Mouse (Mus musculus) hindbrain, embryonic 11.5 days (tissue): Measurements from ENCODE around the gene Iqsec1. TPM values are rescaled to one million over a fixed set of nuclear protein-coding genes. Genes with fewer than 3 reads are reported as not detected.
A peak's percentile ranks its signal among the peaks of the same experiment; 100 is the strongest.

Experiments used
- ATAC-seq: fragments of 200-750 bp; cut with Nextera tagmentation; 2 replicates; pipeline ENCODE4 v1.8.0; 2017; ENCODE audit warnings: mild to moderate bottlenecking, moderate TSS enrichment, moderate library complexity; ENCODE audit not compliant: low FRiP score
- DNase-seq: peaks from one replicate; pipeline ENCODE4 v3.0.0-alpha.2; 2015; ENCODE audit warnings: low spot score
- H3K27ac ChIP-seq: fragments of 300-500 bp; sonication (generic); 2 replicates; pipeline ENCODE4 v1.5.1; 2014; ENCODE audit warnings: mild to moderate bottlenecking, low read depth, low read length
- H3K27me3 ChIP-seq: fragments of 300-500 bp; sonication (generic); 2 replicates; pipeline ENCODE4 v1.6.1; 2014; ENCODE audit warnings: mild to moderate bottlenecking, low read length, moderate library complexity, mixed read lengths; ENCODE audit not compliant: control insufficient read depth, insufficient read depth
- H3K36me3 ChIP-seq: fragments of 300-500 bp; sonication (generic); 2 replicates; pipeline ENCODE4 v1.6.1; 2014; ENCODE audit warnings: mild to moderate bottlenecking, low read length, moderate library complexity, mixed read lengths; ENCODE audit not compliant: control insufficient read depth, insufficient read depth
- H3K4me1 ChIP-seq: fragments of 300-500 bp; sonication (generic); replicated peaks from 2 replicates; pipeline ENCODE4 v1.6.1; 2014; ENCODE audit warnings: low read length, mixed read lengths; ENCODE audit not compliant: control insufficient read depth, insufficient read depth
- H3K4me2 ChIP-seq: fragments of 300-500 bp; sonication (generic); replicated peaks from 2 replicates; pipeline ENCODE4 v1.6.1; 2014; ENCODE audit warnings: mild to moderate bottlenecking, low read depth, low read length
- H3K4me3 ChIP-seq: fragments of 300-500 bp; sonication (generic); 2 replicates; pipeline ENCODE4 v1.5.1; 2014; ENCODE audit warnings: low read depth, low read length
- H3K9ac ChIP-seq: fragments of 300-500 bp; sonication (generic); 2 replicates; pipeline ENCODE4 v1.6.1; 2014; ENCODE audit warnings: low read depth, low read length
- H3K9me3 ChIP-seq: fragments of 300-500 bp; sonication (generic); 2 replicates; pipeline ENCODE4 v1.6.1; 2016; ENCODE audit warnings: low read length; ENCODE audit not compliant: control insufficient read depth
- WGBS: fragments of 180-500 bp; shearing (Covaris S2); extraction: QIAGEN DNeasy Blood & Tissue Kit; methylation state at CpG from one replicate; pipeline ENCODE4 v1.1.7; 2014; 5-methylcytosine and 5-hydroxymethylcytosine counted together
- polyA plus RNA-seq: library from polyadenylated mRNA; unstranded; fragments of >200 nt; fragmentation: Nextera tagmentation; extraction: Ambion mirVana; gene quantifications from 2 replicates; pipeline ENCODE4 v1.2.1, GENCODE M21; 2014

Gene Iqsec1
- polyA plus RNA-seq = 18.5 and 22.4 TPM in 2 replicates

DNA sequence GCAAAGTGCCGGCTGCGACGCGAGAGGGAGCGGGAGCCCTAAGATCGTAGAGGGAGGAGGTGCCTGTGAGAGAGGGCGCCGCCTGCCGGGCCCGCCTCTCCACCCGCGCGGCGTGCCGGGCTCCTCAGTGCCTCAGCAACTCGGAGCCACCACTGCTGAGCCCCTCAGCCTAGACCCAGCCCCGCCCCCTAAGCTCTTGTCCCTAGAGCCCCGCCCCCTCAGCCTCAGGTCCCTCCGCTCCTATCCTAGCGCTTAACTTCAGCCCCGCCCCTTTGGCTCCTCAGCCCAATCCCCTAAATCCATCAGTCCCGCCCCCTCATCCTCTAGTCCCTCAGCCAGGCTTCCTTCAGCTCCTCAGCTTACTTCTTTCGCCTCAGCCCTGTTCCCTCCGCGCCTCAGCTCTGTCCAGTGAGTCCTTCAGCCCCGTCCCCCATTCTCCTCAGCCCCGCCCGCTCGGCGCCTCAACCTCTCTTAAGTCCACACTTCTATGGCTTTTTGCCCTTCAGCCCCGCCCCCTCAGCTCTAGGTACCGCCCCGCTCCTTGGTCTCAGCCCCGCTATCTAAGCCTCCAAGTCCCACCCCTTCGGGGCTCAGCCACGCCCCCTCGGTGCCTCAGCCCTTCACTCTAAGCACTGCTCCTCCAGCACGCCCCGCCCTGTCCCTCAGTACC lies at the start of gene Iqsec1:
Gene Iqsec1 (minus strand): TSS at position 38 of the 670 bp plus-strand sequence.
- WGBS = 1% methylated on average over 27 of the region's 39 CpGs
- H3K4me1 ChIP-seq = peaks cover 6% of the 10 kb centered on the region; the same call in 1 of the 2 replicates
- peak; percentile 98 for DNase-seq
- H3K4me2 ChIP-seq = peak within 1 kb of the TSS; percentile 100
- peaks cover 4% of the 10 kb centered on the region for H3K27me3 ChIP-seq
- no peaks in the 10 kb centered on the region for H3K9me3 ChIP-seq
- peak within 1 kb of the TSS; percentile 74 for H3K9ac ChIP-seq
- ATAC-seq = peak; percentile 96
- peak within 1 kb of the TSS; percentile 56; the same call in 1 of the 2 replicates for H3K27ac ChIP-seq
- no peaks in the 10 kb centered on the region for H3K36me3 ChIP-seq
- H3K4me3 ChIP-seq = peak within 1 kb of the TSS; percentile 70

GRCm38 (mm10) chr6:91028256-91028655 lies 39.8 kb upstream of the Iqsec1 start:
- no peak for ATAC-seq
- Histone ChIP-seq H3K36me3 (no peaks in the 10 kb centered on the region), H3K4me2 (no peak overlapping the region), H3K27ac (no peak overlapping the region), H3K4me3 (no peak overlapping the region), H3K27me3 (no peaks in the 10 kb centered on the region), H3K9ac (no peak overlapping the region), H3K9me3 (no peaks in the 10 kb centered on the region), H3K4me1 (no peaks in the 10 kb centered on the region)
- DNase-seq = no peak
- 87% methylated on average over 5 of the region's 5 CpGs for WGBS

DNA sequence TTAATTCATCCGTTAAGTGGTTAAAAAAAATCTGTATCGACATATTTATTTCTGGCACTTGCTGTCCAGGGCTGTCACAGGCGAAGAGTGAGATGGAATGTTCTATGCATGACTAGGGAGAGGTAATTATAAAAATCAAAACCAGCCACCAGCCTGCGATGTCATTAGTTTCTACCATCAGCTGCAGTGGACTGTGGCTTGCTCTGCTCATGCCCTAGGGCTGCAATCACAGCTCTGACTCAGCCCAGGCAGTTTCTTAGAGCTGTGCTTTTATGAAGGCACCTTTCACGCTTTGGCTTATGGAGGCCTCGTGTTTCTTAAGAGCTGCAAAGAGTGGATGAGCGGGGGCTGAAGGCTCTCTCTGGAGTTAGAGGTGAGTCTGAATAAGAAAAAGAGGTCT lies 32.3 kb upstream of the Iqsec1 start:
- 77% methylated on average over 7 of the region's 7 CpGs for WGBS
- no peaks in the 10 kb centered on the region for H3K36me3 ChIP-seq
- no peak overlapping the region for H3K4me2 ChIP-seq
- H3K27me3 ChIP-seq = no peaks in the 10 kb centered on the region
- H3K9ac ChIP-seq = no peak overlapping the region
- H3K4me3 ChIP-seq = no peak overlapping the region
- H3K4me1 ChIP-seq = no peaks in the 10 kb centered on the region
- DNase-seq = no peak
- no peaks in the 10 kb centered on the region for H3K9me3 ChIP-seq
- ATAC-seq = no peak; the same call in 1 of the 2 replicates
- peak overlapping the region; percentile 33; the same call in 1 of the 2 replicates for H3K27ac ChIP-seq

DNA sequence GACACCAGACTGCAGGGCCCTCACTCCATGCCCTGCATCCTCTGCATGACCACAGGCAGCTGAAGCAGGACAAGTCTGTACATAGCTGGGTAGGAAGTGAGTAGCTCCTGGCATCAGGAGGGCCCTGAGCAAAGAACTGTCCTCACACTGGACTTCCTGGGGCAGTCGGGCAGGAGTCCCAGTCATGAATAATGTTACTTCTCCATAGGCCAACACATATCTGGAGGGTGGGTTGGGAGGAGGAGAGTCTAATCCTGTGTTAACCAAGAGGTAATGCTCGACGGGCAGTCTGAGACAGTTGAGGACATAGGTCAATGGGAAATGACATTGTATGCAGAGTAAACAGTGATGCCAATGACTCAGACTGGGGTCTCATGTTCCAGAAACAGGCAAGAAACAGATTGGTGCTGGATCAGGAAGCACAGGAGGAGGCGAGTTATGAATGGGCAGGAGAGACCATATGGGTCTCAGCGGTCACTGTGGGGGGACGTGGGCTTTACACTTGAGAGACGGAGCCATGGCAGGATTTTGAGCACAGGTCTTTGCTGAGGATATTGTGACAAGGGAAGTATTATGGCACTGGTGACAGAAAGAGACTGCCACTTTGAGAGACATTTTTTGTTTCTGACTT lies 28.2 kb upstream of the Iqsec1 start:
- H3K4me2 ChIP-seq = no peak overlapping the region
- H3K27me3 ChIP-seq = no peaks in the 10 kb centered on the region
- no peak overlapping the region for H3K4me3 ChIP-seq
- 86% methylated on average over 7 of the region's 7 CpGs for WGBS
- ATAC-seq (no peak), DNase-seq (no peak)
- H3K4me1 ChIP-seq = no peaks in the 10 kb centered on the region; the same call in 1 of the 2 replicates
- H3K27ac ChIP-seq = no peak overlapping the region
- H3K36me3 ChIP-seq = no peaks in the 10 kb centered on the region
- H3K9me3 ChIP-seq = no peaks in the 10 kb centered on the region
- no peak overlapping the region for H3K9ac ChIP-seq

DNA sequence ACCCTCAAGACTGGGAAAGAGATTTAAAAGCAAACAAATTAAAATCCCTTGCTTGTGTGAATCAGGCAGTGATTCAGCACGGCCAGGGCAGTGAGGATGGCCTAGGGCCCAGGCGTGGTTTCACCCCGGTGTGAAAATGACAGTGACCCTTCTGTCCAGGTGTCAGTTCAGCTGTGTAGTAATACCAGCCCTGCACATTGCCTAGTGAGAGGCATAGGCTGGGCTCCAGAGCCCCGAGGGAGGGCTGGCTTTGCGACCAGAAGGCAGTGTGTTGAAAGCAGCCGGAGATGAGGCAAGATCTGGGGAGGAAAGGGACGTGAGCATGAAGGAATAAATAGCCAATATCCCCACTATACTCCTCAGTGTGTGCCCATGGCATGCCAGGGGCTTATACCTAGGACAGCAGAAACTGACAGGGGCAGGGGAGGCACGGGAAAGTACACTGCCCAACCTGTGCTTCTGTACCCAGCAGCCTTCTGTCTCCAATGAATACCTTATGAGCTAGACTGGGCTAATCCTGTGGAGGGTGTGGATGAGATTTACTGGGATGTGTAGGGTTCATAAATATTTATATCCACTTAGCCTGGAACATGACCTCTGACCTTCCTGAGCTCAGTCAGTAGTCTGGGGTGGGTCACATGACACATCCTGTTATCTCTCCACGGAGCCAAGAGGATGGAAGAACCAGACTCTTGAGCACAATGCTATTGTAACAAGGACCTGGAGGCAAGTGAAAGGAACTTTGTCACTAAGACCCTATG lies 25.9 kb upstream of the Iqsec1 start:
- no peak overlapping the region for H3K4me2 ChIP-seq
- H3K9me3 ChIP-seq = no peaks in the 10 kb centered on the region
- DNase-seq (peak; percentile 24), ATAC-seq (peak; percentile 73)
- no peaks in the 10 kb centered on the region; the same call in 1 of the 2 replicates for H3K4me1 ChIP-seq
- H3K9ac ChIP-seq = no peak overlapping the region
- H3K36me3 ChIP-seq = no peaks in the 10 kb centered on the region
- no peaks in the 10 kb centered on the region for H3K27me3 ChIP-seq
- 0 out of 2 replicates have a peak overlapping the region, but pooled peaks have one; percentile 1 for H3K27ac ChIP-seq
- WGBS = 56% methylated on average over 9 of the region's 9 CpGs
- H3K4me3 ChIP-seq = no peak overlapping the region

DNA sequence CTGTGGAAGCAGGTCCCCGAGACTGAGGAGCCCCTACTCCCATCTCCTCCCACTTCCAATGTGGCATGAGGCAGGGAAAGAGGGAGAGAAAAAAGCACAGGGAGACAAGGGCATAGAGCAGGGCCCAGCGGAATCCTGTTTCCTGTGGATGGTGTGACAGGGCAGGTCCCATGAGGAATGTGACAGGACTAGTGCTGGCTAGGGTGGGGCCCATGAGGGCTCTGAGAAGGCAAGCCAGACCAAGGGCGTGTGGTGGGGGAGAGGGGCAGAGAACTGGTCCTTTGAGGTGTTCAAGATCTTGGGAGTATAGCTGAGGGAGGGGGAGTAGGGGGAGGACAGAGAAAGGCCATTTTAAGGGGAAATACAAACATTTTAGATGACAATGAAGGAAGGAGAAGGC lies 24.0 kb upstream of the Iqsec1 start:
- H3K9ac ChIP-seq = no peak overlapping the region
- H3K27me3 ChIP-seq = no peaks in the 10 kb centered on the region
- ATAC-seq (no peak), DNase-seq (no peak)
- no peak overlapping the region for H3K4me2 ChIP-seq
- H3K27ac ChIP-seq = no peak overlapping the region
- 68% methylated on average over 3 of the region's 3 CpGs for WGBS
- no peak overlapping the region for H3K4me3 ChIP-seq
- H3K4me1 ChIP-seq = no peaks in the 10 kb centered on the region; the same call in 1 of the 2 replicates
- no peaks in the 10 kb centered on the region for H3K36me3 ChIP-seq
- H3K9me3 ChIP-seq = no peaks in the 10 kb centered on the region

- Histone ChIP-seq H3K27me3 (no peaks in the 10 kb centered on the region), H3K4me2 (no peak overlapping the region), H3K36me3 (no peaks in the 10 kb centered on the region), H3K4me3 (no peak overlapping the region), H3K27ac (no peak overlapping the region), H3K9me3 (no peaks in the 10 kb centered on the region), H3K9ac (no peak overlapping the region), H3K4me1 (no peaks in the 10 kb centered on the region; the same call in 1 of the 2 replicates)
- ATAC-seq (no peak), DNase-seq (no peak)
- 73% methylated on average over 4 of the region's 4 CpGs for WGBS
These were observed 23.1 kb upstream of the Iqsec1 start for GRCm38 (mm10) chr6:91011568-91011967.

- H3K27me3 ChIP-seq = no peaks in the 10 kb centered on the region
- H3K9me3 ChIP-seq = no peaks in the 10 kb centered on the region
- H3K4me2 ChIP-seq = no peak overlapping the region
- H3K4me1 ChIP-seq = no peaks in the 10 kb centered on the region
- DNase-seq (no peak), ATAC-seq (no peak)
- no peak overlapping the region for H3K27ac ChIP-seq
- no peaks in the 10 kb centered on the region for H3K36me3 ChIP-seq
- 94% methylated on average over 3 of the region's 3 CpGs for WGBS
- no peak overlapping the region for H3K9ac ChIP-seq
- H3K4me3 ChIP-seq = no peak overlapping the region
These were observed 19.9 kb upstream of the Iqsec1 start for GRCm38 (mm10) chr6:91008284-91008830.
